Mouse (Mus musculus) mature B cell (primary cell): Measurements from ENCODE around the gene Thbd.

ENCODE experiments used
- in situ Hi-C: fragments of 300-500 bp; cut with MboI; formaldehyde crosslinking; loops from 2 replicates; pipeline ENCODE4 v1.14.3; 2019

Thbd gene

DNA sequence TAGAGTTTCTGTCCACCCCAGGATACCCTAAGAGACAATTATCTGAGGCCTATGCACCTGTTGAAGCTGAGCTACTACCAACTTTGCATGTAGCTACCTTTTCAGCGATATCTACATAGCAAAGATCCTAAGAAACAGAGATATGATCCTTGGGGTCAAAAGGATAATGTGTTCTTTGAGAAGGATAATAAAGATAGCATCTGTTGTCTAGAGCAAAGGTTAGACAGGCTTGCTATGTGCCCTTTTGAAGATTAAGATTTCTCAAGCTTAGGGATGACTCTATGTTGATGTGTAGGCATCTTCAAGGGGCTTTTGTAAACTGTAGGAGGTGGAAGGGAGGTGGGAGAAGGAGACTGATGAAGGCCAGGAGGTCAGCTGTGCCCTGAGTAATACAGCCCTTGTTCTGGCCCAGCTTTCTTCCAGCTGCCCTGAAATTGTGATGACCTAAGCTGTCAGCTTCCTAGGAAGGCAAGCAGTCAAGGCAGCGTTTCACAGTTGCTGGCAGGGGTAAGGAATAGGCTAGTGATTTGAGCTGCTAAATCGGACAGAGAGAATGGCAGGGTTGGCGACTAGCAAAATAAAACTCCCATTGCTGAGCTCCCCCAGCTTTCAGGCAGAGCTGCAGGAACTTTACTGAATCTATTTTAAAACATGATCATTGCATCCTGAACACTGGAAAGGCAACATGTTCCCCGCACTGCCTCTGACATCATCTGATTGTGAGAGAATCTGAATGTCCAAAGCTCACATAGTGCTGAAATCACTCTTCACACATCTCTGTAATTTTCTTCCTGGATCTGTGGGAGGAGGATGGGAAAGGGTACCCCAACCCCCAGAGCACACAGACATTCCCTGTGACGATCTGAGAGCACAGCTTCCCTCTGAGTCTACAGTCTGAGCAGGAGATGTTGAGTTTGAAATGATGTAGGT lies 20.1 kb downstream of the Thbd start:
- in situ Hi-C loops: no loop called here

DNA sequence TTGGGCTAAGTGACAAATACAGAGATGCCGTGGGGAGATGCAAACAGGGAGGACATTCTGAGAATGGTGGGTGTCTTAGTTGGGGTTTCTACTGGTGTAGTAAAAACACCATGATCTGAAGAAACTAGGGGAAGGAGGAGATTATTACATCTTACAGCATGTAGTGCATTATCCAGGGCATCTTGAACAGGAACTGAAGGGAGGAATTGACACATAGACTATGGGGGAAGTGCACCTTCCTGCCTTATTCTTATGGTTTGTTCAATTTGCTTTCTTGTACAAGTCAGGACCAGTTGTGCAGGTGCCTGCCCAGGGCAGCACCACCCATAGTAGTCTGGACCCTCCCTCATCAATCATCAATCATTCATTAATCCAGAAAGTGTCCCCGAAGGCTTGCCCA lies 21.1 kb downstream of the Thbd start:
- in situ Hi-C loops: no loop called here

DNA sequence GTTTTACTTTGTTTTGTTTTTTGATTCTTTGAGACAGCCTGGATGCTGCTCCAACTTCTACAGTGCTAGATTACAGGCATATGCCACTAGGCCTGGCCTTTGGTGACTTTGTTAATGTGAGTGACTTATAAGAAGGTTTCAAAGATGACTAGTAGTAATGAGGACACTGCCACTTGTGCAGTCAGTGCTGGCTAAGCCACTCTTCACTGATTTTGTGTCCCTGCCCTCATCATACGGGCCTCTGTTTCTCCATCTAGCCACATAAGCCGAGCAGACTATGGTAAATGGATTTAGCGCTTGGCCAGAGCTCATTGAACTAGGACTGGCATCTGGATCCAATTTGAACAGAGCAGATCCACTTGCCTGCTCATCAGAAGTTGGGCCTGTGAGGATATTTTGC lies 21.5 kb downstream of the Thbd start:
- in situ Hi-C loops: no loop called here

DNA sequence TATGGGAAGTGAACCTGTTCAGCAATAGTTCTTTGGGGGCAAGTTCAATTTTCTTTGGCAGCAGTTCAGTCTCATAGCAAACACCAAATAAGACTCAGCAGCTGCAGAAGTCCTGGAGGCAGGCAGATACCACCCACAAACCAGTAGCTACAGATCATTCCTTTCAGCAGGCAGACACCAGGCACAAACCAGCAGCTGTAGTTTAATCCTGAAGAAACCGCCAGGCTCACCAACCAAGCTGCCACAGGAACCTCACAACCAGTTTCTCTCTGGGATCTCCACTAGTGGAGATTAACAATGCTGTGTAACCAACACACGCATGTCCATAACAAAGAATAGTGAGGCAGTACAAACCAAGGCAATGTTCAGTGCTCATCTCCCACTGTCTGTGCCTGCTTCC lies 26.9 kb downstream of the Thbd start:
- in situ Hi-C loops: no loop called here

DNA sequence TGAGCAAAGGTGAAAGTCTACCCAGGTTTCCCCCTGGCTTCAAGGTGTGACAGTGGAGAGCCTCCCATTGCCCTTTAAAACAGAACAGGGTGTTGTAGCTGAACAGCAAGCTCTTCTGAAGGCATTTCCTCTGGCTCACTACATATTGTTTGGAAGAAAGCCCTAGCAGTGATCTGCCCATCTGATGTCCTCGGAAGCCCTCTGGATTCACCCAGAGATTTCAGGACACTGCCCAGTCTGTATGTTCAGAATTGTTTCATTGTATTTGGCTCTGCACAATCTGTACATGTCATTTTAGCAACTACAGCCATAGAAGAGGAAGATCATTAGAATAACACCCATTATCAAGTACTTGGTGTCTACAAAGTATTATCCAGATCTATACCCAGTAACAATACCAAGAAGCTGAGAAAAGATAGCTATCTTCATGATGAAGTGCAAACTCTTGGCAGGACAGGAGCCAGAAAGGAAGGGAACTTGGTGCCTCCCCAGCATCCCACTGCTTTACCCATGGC lies 28.0 kb downstream of the Thbd start:
- in situ Hi-C loops: no loop called here

DNA sequence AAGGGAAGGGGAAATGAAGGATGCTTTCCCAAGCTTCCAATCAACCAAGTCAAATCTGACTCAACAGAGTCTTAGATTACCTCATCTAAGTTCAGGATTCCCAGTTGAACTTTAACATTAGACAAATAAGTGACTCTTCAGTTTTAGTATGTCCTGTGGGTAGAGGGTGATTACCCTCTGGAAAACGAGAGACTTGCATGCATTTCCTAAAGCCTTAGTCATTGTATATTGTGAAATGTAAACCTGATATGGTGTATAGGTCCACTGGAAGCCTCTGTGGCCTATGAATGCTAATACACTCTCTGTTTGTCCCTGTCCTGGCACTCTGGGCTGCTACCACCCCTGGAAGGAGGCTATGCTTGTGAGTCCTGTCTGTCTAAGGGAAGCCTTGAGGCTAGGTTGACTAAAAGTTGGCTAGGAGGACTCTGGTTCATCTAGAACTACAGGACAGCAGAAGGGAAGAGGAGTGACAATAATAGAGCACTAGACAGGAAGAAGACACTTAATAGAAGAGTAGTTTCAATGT lies 29.1 kb downstream of the Thbd start:
- in situ Hi-C loops: no loop called here

DNA sequence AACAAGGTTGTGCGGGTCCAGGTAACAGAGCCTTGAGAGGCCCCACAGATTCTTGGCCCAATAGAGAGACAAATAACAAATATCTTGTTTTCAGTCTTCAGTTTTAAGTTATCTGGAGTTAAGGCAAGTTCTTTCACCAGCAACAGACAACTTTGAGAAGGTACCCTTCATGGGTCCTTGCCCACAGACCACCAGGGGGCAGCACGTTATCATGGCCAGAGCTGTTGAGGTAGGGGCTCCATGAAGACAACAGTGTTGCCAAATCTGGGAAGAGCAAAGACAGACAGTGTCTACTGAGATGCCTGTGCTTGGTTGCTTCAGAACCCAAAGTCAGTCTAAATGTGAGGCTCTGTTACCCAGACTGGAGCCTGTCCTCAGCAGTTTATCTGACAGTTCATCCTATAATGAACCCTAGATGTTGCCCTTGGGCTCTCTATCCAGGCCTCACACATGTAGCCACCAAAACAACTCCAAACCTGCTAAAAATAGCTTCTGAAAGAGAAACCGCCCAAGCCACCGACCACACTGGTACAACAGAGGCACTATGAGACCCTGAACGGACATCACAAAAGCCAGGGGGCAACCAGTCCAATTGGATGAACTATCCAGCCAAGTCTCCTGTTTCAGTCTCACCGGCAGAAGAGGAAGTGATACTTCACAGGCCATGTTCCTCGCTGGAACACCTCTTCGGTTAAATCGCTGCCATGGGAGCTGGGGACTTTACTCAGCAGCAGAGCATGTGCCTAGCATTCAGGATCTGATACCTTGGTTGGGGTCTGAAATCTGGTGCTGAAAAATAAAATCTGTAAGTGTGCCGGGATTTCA lies 32.5 kb downstream of the Thbd start:
- in situ Hi-C loops: no loop called here

DNA sequence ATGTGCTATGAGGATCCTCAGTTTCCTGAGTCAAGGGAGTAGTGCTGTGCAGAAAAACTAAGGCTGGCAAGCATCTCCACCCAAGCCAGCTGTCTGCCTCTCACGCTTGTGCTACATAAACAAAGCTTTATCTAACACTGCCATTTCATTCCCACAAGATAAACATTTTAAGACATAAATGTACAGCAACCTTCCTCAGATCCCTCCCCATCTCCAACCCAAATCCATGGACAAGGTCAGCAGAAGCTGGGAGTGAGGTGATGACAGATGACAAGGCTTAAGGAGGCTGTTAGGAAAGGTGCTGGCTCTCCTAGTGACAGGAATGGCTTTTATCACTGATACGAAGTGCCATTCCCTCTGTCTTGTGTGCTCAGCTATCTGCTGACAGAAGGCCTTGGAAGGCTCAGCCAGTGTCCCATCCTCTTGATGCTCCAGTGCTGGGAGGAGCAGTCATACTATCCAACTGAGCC lies 34.4 kb downstream of the Thbd start:
- in situ Hi-C loops: no loop called here

DNA sequence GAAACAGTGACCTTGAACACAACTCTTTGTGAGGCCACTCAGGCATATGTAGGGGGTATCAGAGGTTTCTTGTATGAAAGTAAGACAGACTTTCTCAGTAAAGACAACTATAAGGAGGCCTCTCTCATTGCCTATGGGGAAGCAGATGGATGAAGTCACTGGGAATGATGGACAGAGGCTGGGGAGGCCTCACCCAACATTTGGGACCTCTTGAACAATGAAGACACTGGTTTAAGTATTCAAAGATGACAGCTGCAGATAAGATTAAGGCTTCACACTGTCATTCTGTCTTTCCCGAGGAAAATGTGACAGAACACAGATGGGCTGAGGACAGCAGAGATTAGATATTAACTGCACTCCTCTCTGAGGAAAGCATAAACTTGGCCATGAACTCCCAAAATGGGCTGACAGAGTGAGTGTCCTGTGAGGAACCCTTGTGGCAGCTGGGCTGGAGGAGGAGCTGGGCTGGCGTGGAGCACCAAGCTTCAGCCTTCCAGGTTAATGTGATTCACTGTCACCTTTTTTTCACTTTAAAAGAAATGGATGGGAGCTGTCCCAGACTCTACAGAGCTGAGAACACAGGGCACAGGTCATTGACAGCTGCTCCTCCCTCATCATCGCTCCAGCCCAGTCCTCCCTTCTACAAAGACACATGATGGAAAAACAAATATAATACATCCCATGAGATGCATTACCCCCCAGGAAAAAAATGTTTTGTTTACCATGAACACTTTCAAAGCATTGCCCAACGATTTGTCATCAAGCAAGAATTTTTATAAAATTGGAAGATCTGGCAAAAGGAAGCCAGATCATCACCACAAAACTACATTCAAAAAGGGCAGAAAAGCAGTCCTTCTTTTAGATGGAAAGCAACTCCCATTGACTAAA lies 36.0 kb downstream of the Thbd start:
- in situ Hi-C loops: no loop called here

DNA sequence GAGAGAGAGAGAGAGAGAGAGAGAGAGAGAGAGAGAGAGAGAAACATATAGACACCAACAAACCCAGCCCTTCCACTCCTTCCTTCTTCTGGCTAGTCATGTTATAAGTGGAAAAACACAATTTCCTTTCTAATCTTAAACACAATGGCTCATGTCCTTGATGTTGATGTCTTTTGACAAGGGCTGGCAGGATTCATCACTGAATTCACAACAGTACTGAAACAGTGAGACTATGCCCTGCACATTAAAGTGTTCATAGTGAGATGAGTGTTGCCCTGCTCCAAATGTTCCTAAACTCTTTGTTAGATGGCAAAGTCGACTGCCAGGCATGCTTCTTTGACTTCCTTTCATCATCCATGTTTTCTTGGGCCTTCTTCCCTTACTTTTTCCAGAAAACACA lies 42.8 kb downstream of the Thbd start:
- in situ Hi-C loops: no loop called here

DNA sequence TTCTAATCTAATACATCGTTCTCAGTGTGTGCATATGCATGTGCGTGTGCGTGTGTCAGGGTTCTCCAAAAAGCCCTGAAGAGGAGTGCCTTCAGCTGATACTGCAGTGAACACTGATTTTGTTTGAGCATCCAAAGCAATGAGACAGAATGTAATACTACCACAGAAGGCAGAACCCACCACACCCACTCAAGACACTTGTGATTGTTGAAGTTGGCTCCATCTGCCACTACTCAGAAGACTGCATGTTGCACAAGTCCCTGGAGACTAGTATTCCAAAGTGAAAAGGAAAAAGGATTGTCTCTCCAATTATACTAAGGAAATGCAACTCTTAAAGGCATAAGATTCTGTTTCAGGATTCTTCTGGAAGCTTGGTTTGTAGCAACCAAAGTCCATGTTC lies 43.5 kb downstream of the Thbd start:
- in situ Hi-C loops: no loop called here

DNA sequence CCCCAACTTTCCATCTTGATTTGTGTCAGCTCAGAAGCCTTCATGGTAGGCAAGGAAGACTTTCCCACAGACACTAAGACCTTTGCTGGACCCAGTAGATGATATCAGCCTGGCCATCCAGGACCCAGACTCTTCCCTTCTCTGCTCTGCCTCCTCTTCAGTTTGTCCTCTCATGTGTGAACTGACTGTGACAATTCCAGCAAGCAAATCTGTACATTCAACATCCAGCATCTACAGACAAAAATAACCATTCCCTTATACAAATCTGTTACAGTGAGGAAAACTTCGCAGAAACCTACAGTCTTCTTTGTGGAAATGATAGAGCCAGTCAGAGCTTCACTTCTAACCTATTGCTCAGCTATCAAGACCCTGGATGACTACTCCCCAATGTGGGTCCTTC lies 50.8 kb downstream of the Thbd start:
- in situ Hi-C loops: no loop called here
